Mouse (Mus musculus) heart, adult 2 months (tissue): ENCODE results near the gene Bckdha.

Source experiments
- CTCF ChIP-seq: fragments of 200-600 bp; IDR thresholded peaks from 2 replicates; pipeline ENCODE4 v1.8.1; 2022; ENCODE audit warnings: antibody characterized with exemption, mild to moderate bottlenecking, moderate library complexity
- POLR2A ChIP-seq: fragments of 200-500 bp; IDR thresholded peaks from 2 replicates; pipeline ENCODE4 v1.6.1; 2011; ENCODE audit warnings: mild to moderate bottlenecking, low read depth, low read length, control low read depth; ENCODE audit not compliant: insufficient read depth

GRCm38 (mm10) chr7:25688810-25689586 is 30.2 kb upstream of the Bckdha start:
- TF ChIP-seq CTCF (peak; percentile 18), POLR2A (no peak)
